Mouse (Mus musculus) neural tube, embryonic 10.5 days (tissue): ENCODE results near the gene Chit1.

Experiments used
- DNase-seq: peaks from one replicate; pipeline ENCODE4 v3.0.0-alpha.2; 2017; ENCODE audit warnings: low spot score; ENCODE audit errors: extremely low spot score

The Chit1 gene

DNA sequence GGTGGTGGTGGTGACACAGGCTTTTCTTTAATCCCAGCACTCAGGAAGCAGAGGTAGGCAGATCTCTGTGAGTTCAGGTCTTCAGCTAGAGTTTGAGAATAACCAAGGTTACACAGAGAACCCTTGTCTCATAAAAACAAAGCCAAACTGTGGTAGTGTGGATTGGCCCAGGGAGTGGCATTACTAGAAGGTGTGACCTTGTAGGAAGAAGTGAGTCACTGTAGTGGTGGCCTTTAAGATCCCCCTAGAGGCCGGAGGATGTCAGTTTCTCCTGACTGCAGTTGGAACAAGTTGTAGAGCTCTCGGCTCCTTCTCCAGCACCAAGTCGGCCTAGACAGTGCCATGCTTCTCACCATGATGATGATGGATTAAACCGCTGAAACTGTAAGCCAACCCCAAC is at the start of gene Chit1:
Gene Chit1 (plus strand): TSS at position 264 of the 400 bp plus-strand sequence.
- DNase-seq, result no peak

- no peak for DNase-seq
Measured at GRCm38 (mm10) chr1:134061915-134062314, 49.1 kb upstream of the Chit1 start.

- DNase-seq, result no peak
Measured at GRCm38 (mm10) chr1:134062411-134063085, 48.5 kb upstream of the Chit1 start.

- DNase-seq, result peak; percentile 86
Measured at GRCm38 (mm10) chr1:134063086-134063772, 47.8 kb upstream of the Chit1 start.

- DNase-seq, result no peak
Measured at GRCm38 (mm10) chr1:134063773-134064125, 47.3 kb upstream of the Chit1 start.

GRCm38 (mm10) chr1:134064296-134064831 is 46.7 kb upstream of the Chit1 start:
- DNase-seq, result no peak

DNA sequence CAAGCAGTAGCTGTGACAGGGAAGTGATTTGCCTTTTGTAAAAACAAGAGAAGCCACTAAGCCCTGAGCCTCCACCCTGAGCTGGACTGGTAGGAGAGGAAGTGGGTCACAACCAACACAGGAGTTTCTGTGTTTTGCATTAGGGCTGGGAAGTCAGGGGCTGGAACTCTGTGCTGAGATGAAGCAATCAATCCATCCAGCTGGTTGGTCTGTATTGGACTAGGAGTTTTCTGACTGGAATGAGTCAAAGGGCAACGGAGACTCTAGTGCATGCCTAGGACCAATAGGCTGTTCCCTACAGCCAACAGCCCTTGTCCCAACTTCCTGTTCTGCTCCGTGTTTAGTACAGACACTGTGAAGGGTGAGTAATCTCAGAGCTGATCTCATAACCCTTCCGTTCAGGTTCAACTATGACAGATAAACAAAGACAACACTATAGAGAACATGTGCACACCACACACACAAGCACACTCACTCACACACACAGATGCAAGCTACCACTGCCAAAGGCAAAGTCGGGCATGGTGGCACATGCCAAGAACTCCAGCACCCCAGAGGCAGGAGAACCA is 45.7 kb upstream of the Chit1 start:
- no peak for DNase-seq

GRCm38 (mm10) chr1:134066554-134066953 is 44.5 kb upstream of the Chit1 start:
- DNase-seq, result no peak

GRCm38 (mm10) chr1:134067143-134067619 is 43.9 kb upstream of the Chit1 start:
- no peak for DNase-seq

DNA sequence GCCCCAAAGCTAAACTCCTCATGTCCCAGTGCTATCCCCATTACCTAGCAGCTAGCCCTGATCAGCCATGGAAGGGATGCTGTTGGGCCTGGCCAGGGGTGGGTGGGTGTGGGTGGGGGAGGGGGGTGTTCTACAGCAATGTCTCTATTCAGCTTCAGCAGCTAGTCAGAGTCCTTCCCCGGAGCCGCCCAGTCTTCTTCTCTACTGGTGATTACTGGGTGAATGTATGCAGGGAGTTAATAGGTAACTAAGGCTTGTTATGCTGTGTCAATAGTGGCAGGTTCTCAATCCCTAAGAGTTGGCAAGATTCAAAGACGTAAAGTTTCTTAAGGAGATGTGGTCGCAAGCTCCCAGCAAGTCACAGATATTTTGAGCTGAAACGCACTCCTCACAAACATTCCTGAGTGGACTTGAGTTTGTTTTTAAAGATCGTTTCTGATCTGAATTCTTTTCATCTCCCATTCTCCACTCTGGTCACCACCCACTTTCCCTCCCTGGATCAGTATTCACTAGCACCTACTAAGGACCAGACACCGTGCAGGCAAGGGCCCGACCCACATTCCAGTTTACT is 40.9 kb upstream of the Chit1 start:
- no peak for DNase-seq

GRCm38 (mm10) chr1:134071411-134072018 is 39.5 kb upstream of the Chit1 start:
- DNase-seq, result no peak

GRCm38 (mm10) chr1:134073061-134073564 is 37.9 kb upstream of the Chit1 start:
- DNase-seq, result no peak

- no peak for DNase-seq
Measured at GRCm38 (mm10) chr1:134073658-134074057, 37.4 kb upstream of the Chit1 start.

DNA sequence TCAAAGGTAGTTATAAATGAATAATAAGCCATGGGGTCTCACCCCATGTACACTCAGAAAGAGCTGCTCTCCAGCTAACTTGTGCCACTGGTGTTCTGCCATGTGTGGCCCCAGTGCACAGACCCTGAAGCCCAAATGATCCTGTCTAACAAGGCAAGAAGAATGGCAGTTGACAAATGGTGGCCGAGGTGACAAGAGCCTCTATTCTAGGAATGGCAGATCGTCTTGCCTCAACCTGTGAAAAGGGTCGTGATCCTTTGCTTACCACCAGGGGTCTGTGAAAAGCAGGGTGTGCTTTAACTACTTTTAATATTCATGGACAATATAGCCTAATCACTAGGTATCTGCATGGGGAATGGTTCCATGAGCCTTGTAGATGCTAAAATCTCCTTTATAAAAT is 36.9 kb upstream of the Chit1 start:
- DNase-seq, result no peak

DNA sequence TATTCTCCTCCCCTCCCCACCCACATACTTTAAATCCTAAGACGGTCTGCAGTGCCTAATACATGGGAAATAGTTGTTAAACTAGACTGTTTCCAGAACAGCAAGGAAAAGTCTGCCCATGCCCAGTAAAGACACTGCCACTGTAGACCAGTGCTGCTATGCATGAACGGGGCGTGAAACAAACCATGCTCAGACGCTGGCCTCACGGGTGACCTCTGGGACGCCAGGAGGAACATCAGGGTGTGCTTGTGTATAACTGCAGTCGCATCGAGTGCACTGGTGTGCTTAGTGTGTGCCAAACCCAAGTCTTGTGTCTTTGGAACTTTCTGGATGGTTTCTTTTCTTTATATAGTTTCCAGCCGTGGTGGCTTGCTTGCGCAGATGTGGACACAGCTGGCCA is 36.4 kb upstream of the Chit1 start:
- no peak for DNase-seq

DNA sequence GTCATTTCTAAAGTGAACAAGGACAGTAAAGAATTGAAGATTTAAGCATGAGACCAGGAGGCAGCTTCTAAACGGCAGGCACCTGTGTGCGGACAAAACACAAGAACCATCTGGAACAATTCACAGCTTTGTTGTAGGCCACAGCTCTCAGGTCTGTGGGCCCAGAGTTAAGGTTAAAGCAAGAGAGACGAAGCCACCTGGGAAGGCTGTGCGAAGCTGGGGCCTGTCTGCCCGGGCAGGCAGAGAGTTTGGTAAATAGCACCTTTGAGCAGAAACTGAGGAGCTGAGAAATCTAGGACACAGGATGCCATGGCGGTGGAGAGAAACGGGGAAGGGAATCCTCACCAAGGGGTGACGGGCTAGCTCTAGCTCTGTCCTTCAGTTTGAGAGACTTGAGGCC is 35.5 kb upstream of the Chit1 start:
- no peak for DNase-seq

DNA sequence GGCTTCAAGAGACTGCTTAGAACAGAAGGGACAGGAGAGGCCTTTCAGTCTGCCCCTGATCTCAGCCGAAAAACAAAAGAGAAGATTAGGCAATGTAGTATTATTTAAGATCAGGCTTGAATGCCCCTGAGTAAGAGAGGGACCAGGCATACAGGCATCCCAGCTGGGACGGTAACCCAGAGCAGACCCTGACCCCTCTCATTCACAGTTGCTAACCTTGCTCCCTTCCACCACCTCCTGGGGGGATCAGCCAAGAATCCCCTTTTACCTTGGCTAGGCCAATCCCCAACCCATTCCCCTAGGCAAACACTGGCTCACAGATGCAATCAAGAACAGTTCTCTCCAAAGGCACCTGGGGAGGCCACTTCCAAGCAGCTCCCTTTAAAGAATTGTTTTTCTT is 34.3 kb upstream of the Chit1 start:
- no peak for DNase-seq

DNA sequence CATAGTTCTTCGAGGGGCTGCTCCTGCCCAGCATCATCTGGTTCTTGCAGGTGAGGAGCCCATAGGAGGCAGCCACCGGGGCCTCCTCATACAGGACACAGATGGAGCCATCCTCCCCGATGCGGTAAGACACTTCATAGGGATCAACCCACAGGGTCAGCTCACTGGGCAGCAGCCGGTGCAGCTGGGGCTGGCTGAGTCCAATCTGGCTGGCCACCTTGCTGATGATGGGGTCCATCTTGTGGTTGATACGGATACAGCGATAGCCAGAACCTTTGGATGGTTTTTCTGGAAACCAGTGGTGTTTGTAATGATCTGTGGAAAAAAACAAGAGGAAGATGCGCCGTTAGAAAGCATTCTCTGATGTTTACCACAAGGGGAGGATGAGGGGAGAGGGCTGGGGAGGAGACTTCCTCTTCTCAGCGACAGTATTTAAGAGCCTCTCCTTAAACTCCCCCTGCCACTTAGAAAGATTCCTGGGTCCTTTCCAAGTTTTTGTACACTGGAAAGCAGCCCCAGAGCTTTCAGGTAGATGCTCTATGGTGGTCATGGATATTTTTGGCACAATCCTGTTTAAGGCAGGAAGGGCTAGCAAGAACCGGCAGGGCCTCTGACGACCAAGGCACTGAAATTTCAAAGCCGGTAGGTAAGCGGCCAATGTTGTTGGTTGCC is 33.5 kb upstream of the Chit1 start:
- DNase-seq, result no peak

- no peak for DNase-seq
Measured at GRCm38 (mm10) chr1:134078061-134078795, 32.8 kb upstream of the Chit1 start.

GRCm38 (mm10) chr1:134078802-134079476 is 32.1 kb upstream of the Chit1 start, which contains the start of gene Btg2:
Gene Btg2, minus strand, starts transcription at chr1:134079120.
- peak; percentile 95 for DNase-seq
